Comparison of ENCODE assay signal across 8 mouse cellular contexts in the genomic region with DNA sequence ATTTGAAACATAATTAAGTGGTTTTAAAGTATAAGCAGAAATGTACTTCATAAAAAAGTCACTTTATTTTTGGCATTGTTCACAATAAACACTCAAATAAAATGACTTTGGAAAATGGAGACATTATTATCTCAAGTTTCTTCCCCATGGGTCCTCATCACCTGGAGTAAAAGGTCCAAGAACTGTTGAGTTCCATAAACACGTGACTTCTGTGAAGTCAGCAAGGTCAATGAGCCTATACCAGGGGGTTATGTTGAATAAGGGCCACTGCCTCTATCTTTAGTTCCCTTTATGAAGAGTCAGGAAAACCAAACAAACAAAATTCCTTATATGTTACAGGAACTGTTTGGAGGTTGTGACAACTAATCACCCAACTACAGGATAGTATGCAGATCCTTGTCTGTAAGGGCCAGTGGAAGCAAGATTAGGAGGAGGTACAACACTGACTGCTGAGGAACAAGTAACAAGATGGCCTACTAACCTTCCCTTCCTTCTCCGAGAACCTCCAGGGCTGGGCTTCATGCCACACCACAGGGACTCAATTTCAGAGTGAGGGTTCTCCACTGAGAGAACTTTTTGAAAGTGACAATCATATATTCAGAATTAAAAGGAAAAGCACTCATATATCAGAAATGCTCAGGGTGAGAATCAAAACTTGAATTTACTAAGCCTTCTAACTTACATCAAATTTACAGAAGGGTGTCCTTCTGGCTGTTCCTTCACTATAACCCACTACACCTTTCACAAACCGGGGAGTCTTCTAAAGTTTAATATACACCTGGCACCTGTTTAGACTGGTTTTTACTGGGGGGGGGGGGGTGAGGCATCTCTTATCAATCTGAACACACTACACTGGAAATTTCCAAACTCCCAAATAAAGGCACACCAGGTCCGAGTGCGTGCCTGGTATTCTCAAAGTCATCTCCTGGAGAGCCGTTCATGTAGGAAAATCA.
A peak's percentile ranks its signal among the peaks of the same experiment; 100 is the strongest.
DNase-seq lines count a peak whose midpoint lies in the region; ATAC-seq and TF ChIP-seq lines count a peak whose summit lies in the region.

No protein-coding gene starts in this region.

- peak overlapping the region; percentile 79 for H3K4me2 ChIP-seq in hindbrain, embryonic 11.5 days (replicated peaks; ENCODE audit: low read depth, low read length)

- TF ChIP-seq CTCF in layer of hippocampus, adult 2 months (conservative IDR thresholded peaks at IDR 0.05), result no peak

- no peak for DNase-seq in layer of hippocampus, adult 2 months (ENCODE audit: low spot score in 2 of 2)
- no peak for DNase-seq in layer of hippocampus, adult 9-11 months
- DNase-seq in c-Kit-positive CD71-negative TER-119-negative erythroid progenitor cells, embryonic 14.5 days (ENCODE audit: low read depth), result peak; percentile 3
- DNase-seq in hindbrain, embryonic 11.5 days (ENCODE audit: low spot score), result no peak
- no peak for DNase-seq in midbrain, embryonic 10.5 days (ENCODE audit: low spot score)
- no peak for DNase-seq in frontal cortex, postnatal 14 days (ENCODE audit: low spot score in 2 of 2)
- no peak for DNase-seq in layer of hippocampus, adult 18-20 months (ENCODE audit: low spot score in 2 of 2)

- peak overlapping the region; percentile 94 for H3K4me3 ChIP-seq in layer of hippocampus, adult 2 months
- H3K4me3 ChIP-seq in hindbrain, embryonic 11.5 days (ENCODE audit: low read depth, low read length), result peak overlapping the region; percentile 85
- peak overlapping the region; percentile 85 for H3K4me3 ChIP-seq in midbrain, embryonic 10.5 days

- no peak overlapping the region for H3K9ac ChIP-seq in hindbrain, embryonic 11.5 days (ENCODE audit: low read depth, low read length)

- H3K36me3 ChIP-seq in hindbrain, embryonic 11.5 days (ENCODE audit: control insufficient read depth, insufficient read depth, low read length), result no peaks in the 10 kb centered on the region
- H3K36me3 ChIP-seq in midbrain, embryonic 10.5 days, result no peaks in the 10 kb centered on the region

- no peaks in the 10 kb centered on the region for H3K9me3 ChIP-seq in hindbrain, embryonic 11.5 days (ENCODE audit: control insufficient read depth, low read length)
- H3K9me3 ChIP-seq in midbrain, embryonic 10.5 days (replicated peaks), result no peaks in the 10 kb centered on the region

- H3K27me3 ChIP-seq in hindbrain, embryonic 11.5 days (ENCODE audit: control insufficient read depth, insufficient read depth, low read length), result no peaks in the 10 kb centered on the region
- no peaks in the 10 kb centered on the region for H3K27me3 ChIP-seq in midbrain, embryonic 10.5 days (ENCODE audit: low read depth, poor library complexity, severe bottlenecking)

- no peaks in the 10 kb centered on the region for H3K4me1 ChIP-seq in hindbrain, embryonic 11.5 days (replicated peaks; ENCODE audit: control insufficient read depth, insufficient read depth, low read length)
- H3K4me1 ChIP-seq in midbrain, embryonic 10.5 days, result peaks cover 21% of the 10 kb centered on the region

- peak overlapping the region; percentile 90 for H3K27ac ChIP-seq in layer of hippocampus, adult 2 months
- no peak overlapping the region for H3K27ac ChIP-seq in hindbrain, embryonic 11.5 days (ENCODE audit: low read depth, low read length)
- no peak overlapping the region for H3K27ac ChIP-seq in midbrain, embryonic 10.5 days (replicated peaks)

- no peak for ATAC-seq in hindbrain, embryonic 11.5 days (ENCODE audit: low FRiP score)
- no peak for ATAC-seq in megakaryocyte progenitor cell, adult 5-6 weeks (replicated peaks; ENCODE audit: poor library complexity)

- WGBS in hindbrain, embryonic 11.5 days, result 46% methylated on average over 6 of the region's 6 CpGs
- 56% methylated on average over 6 of the region's 6 CpGs for WGBS in midbrain, embryonic 10.5 days
